Mouse (Mus musculus) midbrain, postnatal 0 days (tissue): Measurements from ENCODE around the gene Usp21. TPM values are rescaled to one million over a fixed set of nuclear protein-coding genes. Genes with fewer than 3 reads are reported as not detected.

Source experiments
- ATAC-seq: fragments of 200-750 bp; cut with Nextera tagmentation; 2 replicates; pipeline ENCODE4 v1.8.0; 2017; ENCODE audit warnings: moderate number of reproducible peaks, mild to moderate bottlenecking, moderate TSS enrichment, moderate library complexity; ENCODE audit not compliant: low FRiP score
- DNase-seq: peaks from one replicate; pipeline ENCODE4 v3.0.0-alpha.2; 2015; ENCODE audit warnings: low spot score
- H3K27ac ChIP-seq: fragments of 300-500 bp; sonication (generic); 2 replicates; pipeline ENCODE4 v1.5.1; 2014; ENCODE audit warnings: low read depth, mild to moderate bottlenecking, low read length, mixed read lengths
- H3K27me3 ChIP-seq: fragments of 300-500 bp; sonication (generic); 2 replicates; pipeline ENCODE4 v1.6.1; 2014; ENCODE audit warnings: low read length, control low read depth, mixed read lengths; ENCODE audit not compliant: insufficient read depth
- H3K36me3 ChIP-seq: fragments of 300-500 bp; sonication (generic); 2 replicates; pipeline ENCODE4 v1.6.1; 2014; ENCODE audit warnings: low read length, control low read depth, mixed read lengths; ENCODE audit not compliant: insufficient read depth
- H3K4me1 ChIP-seq: fragments of 300-500 bp; sonication (generic); 2 replicates; pipeline ENCODE4 v1.6.1; 2014; ENCODE audit warnings: mild to moderate bottlenecking, control low read depth, antibody characterized with exemption, low read length, mixed read lengths; ENCODE audit not compliant: insufficient read depth
- H3K4me2 ChIP-seq: fragments of 300-500 bp; sonication (generic); 2 replicates; pipeline ENCODE4 v1.6.1; 2014; ENCODE audit warnings: low read depth, mild to moderate bottlenecking, low read length, mixed read lengths; ENCODE audit not compliant: poor library complexity, severe bottlenecking
- H3K4me3 ChIP-seq: fragments of 300-500 bp; sonication (generic); 2 replicates; pipeline ENCODE4 v1.5.1; 2014; ENCODE audit warnings: low read depth, mild to moderate bottlenecking, low read length, moderate library complexity
- H3K9ac ChIP-seq: fragments of 300-500 bp; sonication (generic); replicated peaks from 2 replicates; pipeline ENCODE4 v1.6.1; 2014; ENCODE audit warnings: mild to moderate bottlenecking, low read length, moderate library complexity, mixed read lengths; ENCODE audit not compliant: poor library complexity, severe bottlenecking
- H3K9me3 ChIP-seq: fragments of 300-500 bp; sonication (generic); 2 replicates; pipeline ENCODE4 v1.6.1; 2016; ENCODE audit warnings: low read length, control low read depth
- CTCF ChIP-seq: IDR thresholded peaks from 2 replicates; pipeline ENCODE4 v1.5.1; 2016; ENCODE audit warnings: antibody characterized with exemption, mild to moderate bottlenecking
- WGBS: fragments of 180-500 bp; shearing (Covaris S2); extraction: QIAGEN DNeasy Blood & Tissue Kit; methylation state at CpG from one replicate; pipeline ENCODE4 v1.1.7; 2014; 5-methylcytosine and 5-hydroxymethylcytosine counted together
- polyA plus RNA-seq: library from polyadenylated mRNA; unstranded; fragments of >200 nt; fragmentation: Nextera tagmentation; extraction: Ambion mirVana; gene quantifications from 2 replicates; pipeline ENCODE4 v1.2.1, GENCODE M21; 2015
- total RNA-seq: library from RNA; depleted of rRNA; stranded (reverse); fragments of >200 nt; gene quantifications from 2 replicates; pipeline ENCODE4 v1.2.3, GENCODE M21; 2014

Usp21 gene
- total and polyA plus RNA-seq, 2 experiments from 2014 or later: 65.9 to 82.6 TPM

DNA sequence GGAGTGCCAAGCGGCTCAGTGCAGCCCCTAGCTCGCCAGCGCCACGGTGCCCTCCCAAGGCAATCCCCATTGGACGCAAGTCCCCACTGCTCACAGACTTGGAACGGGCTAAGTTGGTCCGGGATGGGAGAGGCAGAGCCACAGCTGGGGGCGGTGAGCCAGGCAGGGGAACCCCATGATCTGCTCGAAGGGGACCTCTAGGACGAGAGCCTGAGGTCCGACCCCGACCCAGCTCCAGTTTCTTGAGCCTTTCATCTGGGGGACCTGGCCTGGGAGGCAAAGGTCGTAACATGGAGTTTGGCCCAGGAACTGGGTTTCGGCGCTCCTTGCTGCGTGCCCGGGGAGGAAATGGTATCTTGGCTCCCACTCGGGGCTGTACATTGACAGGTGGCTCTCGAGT, 1.3 kb downstream of the Usp21 start:
- H3K27ac ChIP-seq: no peak overlapping the region; the same call in 1 of the 2 replicates
- peak overlapping the region; percentile 57 for H3K4me3 ChIP-seq
- no peak for TF ChIP-seq CTCF
- WGBS: 89% methylated on average over 19 of the region's 19 CpGs
- peak overlapping the region; percentile 53 for H3K4me2 ChIP-seq
- ATAC-seq (no peak), DNase-seq (no peak)
- no peaks in the 10 kb centered on the region for H3K9me3 ChIP-seq
- no peaks in the 10 kb centered on the region for H3K27me3 ChIP-seq
- peaks cover 6% of the 10 kb centered on the region; the same call in 1 of the 2 replicates for H3K4me1 ChIP-seq
- H3K9ac ChIP-seq: peak overlapping the region; percentile 89; the same call in 1 of the 2 replicates
- peaks cover 35% of the 10 kb centered on the region for H3K36me3 ChIP-seq

DNA sequence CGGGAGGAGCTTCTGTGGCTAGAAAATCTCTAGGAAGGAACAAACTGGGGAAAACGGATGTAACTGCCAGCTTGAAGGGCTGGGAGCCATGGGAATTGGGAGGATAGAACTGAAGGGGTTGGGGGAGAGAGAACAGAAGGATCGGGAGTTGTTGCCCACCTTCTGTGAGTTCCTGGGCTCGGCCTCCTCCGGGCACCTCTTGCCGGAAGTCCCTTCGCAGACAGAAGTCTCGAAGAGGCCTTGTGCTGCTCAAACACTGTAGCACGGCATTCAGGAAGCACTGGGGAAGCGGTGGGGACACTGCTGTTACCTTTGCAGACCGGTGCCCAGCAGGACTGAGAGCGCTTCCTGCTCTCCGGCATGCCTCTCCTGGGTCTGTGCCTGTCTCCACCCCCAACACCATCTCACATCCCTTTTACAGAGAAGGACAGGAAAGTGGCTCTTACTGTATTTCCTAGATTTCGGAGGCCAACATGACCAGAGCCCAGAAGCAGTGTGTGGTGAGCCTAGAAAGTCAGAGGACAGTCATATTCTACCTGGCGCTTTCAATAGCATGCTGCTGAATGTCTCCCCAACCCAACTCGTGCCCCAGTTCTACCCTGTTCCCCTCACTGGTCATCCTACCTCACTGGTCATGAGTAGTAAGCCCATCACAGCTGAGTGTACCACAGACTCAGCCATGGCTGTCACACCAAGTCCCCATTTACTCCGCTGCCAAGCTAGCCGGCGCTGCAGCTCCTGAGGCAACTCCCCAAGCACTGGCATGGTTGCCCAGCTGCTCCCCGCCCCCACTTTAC, 2.5 kb downstream of the Usp21 start:
- peaks cover 35% of the 10 kb centered on the region for H3K36me3 ChIP-seq
- ATAC-seq (no peak), DNase-seq (no peak)
- WGBS: 86% methylated on average over 20 of the region's 20 CpGs
- H3K4me3 ChIP-seq: no peak overlapping the region
- H3K27me3 ChIP-seq: no peaks in the 10 kb centered on the region
- no peak for TF ChIP-seq CTCF
- H3K4me2 ChIP-seq: no peak overlapping the region
- peaks cover 6% of the 10 kb centered on the region; the same call in 1 of the 2 replicates for H3K4me1 ChIP-seq
- no peaks in the 10 kb centered on the region for H3K9me3 ChIP-seq
- no peak overlapping the region for H3K9ac ChIP-seq
- H3K27ac ChIP-seq: 0 out of 2 replicates have a peak overlapping the region, but pooled peaks have one; percentile 12

DNA sequence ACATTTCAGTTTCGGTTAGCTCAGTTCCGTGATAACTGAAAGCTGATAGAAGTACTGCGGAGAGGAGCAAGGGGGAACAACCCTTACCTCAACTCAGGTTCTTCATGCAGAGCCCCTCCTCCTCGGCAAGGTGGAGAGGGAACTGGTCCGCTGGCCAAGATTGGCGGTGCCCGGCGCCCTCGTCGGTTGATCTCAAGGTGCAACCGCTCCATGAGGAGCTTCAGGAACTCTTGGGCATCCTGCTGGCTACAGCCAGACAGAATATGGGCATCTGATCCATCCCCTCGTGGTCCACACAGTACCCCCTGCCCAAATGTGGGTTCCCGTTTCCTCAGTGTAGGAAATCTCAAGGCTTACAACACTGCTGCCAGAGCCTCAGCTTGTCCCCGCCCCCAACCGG, 3.3 kb downstream of the Usp21 start:
- TF ChIP-seq CTCF: no peak
- Histone ChIP-seq H3K9ac (no peak overlapping the region), H3K4me1 (peaks cover 10% of the 10 kb centered on the region), H3K36me3 (peaks cover 35% of the 10 kb centered on the region), H3K27ac (no peak overlapping the region), H3K9me3 (no peaks in the 10 kb centered on the region), H3K4me2 (no peak overlapping the region), H3K27me3 (no peaks in the 10 kb centered on the region), H3K4me3 (no peak overlapping the region)
- 89% methylated on average over 15 of the region's 15 CpGs for WGBS
- no peak for DNase-seq
- ATAC-seq: no peak

DNA sequence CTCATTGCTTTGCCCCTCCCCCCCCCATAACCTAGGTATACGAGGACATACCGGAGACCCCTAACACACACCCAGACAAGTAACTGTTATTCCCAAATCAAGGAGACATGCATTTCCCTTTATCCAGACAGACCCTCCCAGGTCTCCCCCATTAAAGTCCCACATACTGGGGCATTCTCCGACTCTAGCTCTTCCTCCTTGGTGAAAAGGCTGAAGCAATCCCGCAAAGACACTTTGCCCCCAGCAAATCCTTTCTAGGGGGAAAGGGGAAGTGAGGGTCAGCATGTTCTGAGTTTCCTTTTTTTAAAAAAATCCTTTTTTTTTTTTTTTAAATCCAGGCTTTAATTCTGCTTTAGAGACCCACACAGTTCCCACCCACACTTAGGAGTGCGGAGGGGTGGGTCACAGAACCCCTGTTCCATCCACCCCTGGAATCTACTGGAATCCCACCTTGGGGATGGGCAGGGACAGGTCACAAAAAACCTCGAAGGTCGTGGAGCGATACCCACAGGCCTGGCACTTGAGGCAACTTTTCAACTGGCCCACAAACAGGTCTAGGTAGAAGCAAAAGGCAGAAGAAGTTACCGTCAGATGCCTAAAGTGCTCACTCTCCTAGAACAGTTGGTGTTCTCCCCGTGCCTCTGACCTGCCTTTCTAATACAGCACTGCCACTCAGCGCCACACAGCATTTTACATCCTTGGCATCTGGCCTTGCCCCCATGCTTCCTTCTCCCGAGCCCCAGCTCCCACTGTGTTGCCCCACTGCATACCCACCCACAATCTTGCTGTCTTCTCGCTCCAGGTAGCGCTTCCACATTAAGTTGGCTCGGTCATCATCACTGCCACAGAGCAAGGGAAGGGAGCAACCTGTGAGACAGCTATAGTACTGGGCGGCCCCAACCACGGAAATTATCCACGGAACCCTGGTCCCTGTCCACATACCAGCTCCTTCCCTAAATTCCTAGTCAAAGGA, 4.3 kb downstream of the Usp21 start:
- Histone ChIP-seq H3K27ac (no peak overlapping the region), H3K4me2 (no peak overlapping the region), H3K4me3 (no peak overlapping the region), H3K4me1 (peaks cover 9% of the 10 kb centered on the region), H3K9me3 (no peaks in the 10 kb centered on the region), H3K9ac (no peak overlapping the region), H3K36me3 (peaks cover 28% of the 10 kb centered on the region), H3K27me3 (no peaks in the 10 kb centered on the region)
- 93% methylated on average over 18 of the region's 18 CpGs for WGBS
- no peak for TF ChIP-seq CTCF
- DNase-seq: no peak
- no peak for ATAC-seq

DNA sequence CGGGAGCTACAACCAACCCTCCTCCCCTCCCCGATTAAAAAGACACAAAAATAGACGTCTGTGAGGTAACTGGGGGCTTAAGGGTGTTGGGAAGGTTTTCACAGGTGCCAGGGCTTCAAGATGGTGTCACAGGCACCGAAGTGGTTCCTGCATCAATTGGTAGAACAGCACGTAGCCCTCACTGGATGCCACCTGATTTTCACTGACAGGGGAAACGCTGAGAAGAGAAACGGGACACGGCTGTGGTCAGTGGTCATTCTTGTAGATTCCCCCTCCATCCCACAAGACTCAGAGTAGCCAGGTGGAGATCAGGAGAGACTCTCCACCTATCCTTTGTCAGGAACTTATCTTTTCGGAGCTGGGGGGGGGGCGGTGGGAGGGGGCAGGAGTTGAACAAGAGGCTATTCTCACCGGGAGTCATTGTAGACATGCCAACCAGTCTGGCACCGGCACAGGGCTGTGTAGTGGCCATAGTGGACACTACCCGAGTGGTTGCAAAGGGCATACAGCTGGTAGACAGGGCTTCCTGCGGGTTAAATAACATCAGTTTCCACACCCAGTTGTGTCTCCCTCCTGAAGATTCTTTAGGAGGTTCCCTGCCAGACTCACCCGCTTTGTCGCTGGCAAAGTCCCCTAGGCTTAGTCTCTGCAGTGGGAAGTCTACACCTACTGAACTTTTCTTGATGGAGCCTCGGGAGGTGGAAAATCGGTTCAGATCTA, 5.5 kb downstream of the Usp21 start:
- no peak overlapping the region for H3K4me3 ChIP-seq
- H3K36me3 ChIP-seq: peaks cover 40% of the 10 kb centered on the region
- WGBS: 81% methylated on average over 18 of the region's 18 CpGs
- ATAC-seq: no peak
- no peaks in the 10 kb centered on the region for H3K9me3 ChIP-seq
- H3K9ac ChIP-seq: no peak overlapping the region
- TF ChIP-seq CTCF: no peak
- 0 out of 2 replicates have a peak overlapping the region, but pooled peaks have one; percentile 38 for H3K27ac ChIP-seq
- no peak overlapping the region for H3K4me2 ChIP-seq
- no peaks in the 10 kb centered on the region for H3K27me3 ChIP-seq
- peaks cover 3% of the 10 kb centered on the region for H3K4me1 ChIP-seq
- DNase-seq: no peak
